8 mouse cellular contexts compared by ENCODE assay signal in the genomic region with DNA sequence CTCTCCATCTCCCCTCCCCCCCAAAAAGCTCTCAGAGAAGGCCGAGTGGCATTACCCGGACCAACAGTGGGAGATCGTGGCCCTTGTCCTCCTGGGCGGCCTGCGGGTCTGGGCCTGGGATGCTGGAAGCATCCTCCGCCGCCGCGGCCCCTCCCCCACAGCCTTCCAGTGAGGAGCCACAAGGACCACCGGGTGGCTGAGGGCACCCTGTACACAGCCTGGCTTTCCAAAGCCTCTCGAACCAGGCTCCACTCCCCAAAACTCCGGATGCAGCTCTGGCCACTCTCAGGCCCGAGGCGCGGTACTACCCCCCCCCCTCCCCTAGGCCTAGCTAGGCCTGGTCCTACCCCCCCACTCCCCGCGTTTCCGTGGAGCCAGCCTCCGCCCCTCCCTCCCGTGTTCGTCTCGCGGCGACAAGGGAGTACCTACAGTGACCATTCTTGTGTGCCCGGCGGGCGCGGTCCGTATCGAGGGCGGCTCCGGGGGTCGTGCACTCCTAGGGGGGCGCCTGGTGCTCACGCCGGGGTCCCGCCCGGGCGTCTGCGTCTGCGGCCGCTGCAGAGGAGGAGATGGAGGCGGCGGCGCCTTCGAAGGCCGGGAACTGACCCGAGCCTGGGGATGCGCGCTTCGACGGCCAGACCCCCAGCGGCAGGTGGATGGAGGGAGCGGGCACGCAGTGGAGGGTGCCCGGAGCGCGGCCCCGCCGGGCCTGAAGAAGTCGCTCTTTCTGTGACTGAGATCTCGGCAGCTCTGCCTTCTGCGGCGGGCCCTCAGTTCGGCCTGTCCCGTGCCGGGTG. TPM values are rescaled to one million over a fixed set of nuclear protein-coding genes. Genes with fewer than 3 reads are reported as not detected.
DNase-seq lines count a peak whose midpoint lies in the region; ATAC-seq lines count a peak whose summit lies in the region.

No protein-coding gene starts in this region.

- H3K4me1 ChIP-seq in heart, embryonic 13.5 days = peaks cover 32% of the 10 kb centered on the region
- peaks cover 49% of the 10 kb centered on the region for H3K4me1 ChIP-seq in neural tube, embryonic 12.5 days

- H3K27me3 ChIP-seq in heart, embryonic 13.5 days (replicated peaks) = peaks cover 85% of the 10 kb centered on the region
- H3K27me3 ChIP-seq in neural tube, embryonic 12.5 days (replicated peaks) = peaks cover 12% of the 10 kb centered on the region; the same call in 1 of the 2 replicates

- H3K27ac ChIP-seq in heart, embryonic 13.5 days (replicated peaks) = no peak overlapping the region
- peak overlapping the region; percentile 88 for H3K27ac ChIP-seq in neural tube, embryonic 12.5 days

- H3K4me2 ChIP-seq in heart, embryonic 13.5 days = peak overlapping the region; percentile 69
- H3K4me2 ChIP-seq in neural tube, embryonic 12.5 days (replicated peaks) = peak overlapping the region; percentile 62

- no peak for DNase-seq in heart, adult 9 months (ENCODE audit: low spot score in 2 of 2)
- peak; percentile 16 to 27 for DNase-seq in B cell, adult 2 months
- DNase-seq in cerebellum, postnatal 14 days = peak; percentile 75 to 81
- DNase-seq in induced T-regulatory cell, adult 2 months (ENCODE audit: low read depth) = peak; percentile 20
- DNase-seq in frontal cortex, postnatal 25 days (ENCODE audit: low spot score in 2 of 2) = no peak
- DNase-seq in spleen, postnatal 10 days (ENCODE audit: low spot score in 2 of 2) = no peak

- H3K9me3 ChIP-seq in heart, embryonic 13.5 days = no peaks in the 10 kb centered on the region
- H3K9me3 ChIP-seq in neural tube, embryonic 12.5 days = no peaks in the 10 kb centered on the region

- peak overlapping the region; percentile 57; the same call in 1 of the 2 replicates for H3K9ac ChIP-seq in heart, embryonic 13.5 days
- peak overlapping the region; percentile 95 for H3K9ac ChIP-seq in neural tube, embryonic 12.5 days

- no peak for ATAC-seq in heart, embryonic 13.5 days (ENCODE audit: extremely low read depth, insufficient number of reproducible peaks, low FRiP score, low TSS enrichment)
- ATAC-seq in neural tube, embryonic 12.5 days (ENCODE audit: low FRiP score, low read depth) = peak; percentile 45

- no peaks in the 10 kb centered on the region for H3K36me3 ChIP-seq in heart, embryonic 13.5 days
- H3K36me3 ChIP-seq in neural tube, embryonic 12.5 days = no peaks in the 10 kb centered on the region

- peak overlapping the region; percentile 50 for H3K4me3 ChIP-seq in heart, embryonic 13.5 days
- peak overlapping the region; percentile 92 for H3K4me3 ChIP-seq in neural tube, embryonic 12.5 days

- WGBS in heart, embryonic 13.5 days = 2% methylated on average over 60 of the region's 67 CpGs
- 1% methylated on average over 67 of the region's 67 CpGs for WGBS in neural tube, embryonic 12.5 days

RNA-seq across cellular contexts. Expression of gene Elavl3, which starts 0.5 kb away (rescaled TPM):
- 0.28 and 0.41 TPM in 2 replicates for polyA plus RNA-seq in heart, embryonic 13.5 days (2015; fragmentation: Nextera tagmentation; extraction: Ambion mirVana)
- 73.5 and 77.9 TPM in 2 replicates for polyA plus RNA-seq in neural tube, embryonic 12.5 days (2016; fragmentation: Nextera tagmentation; extraction: Ambion mirVana)

RNA-seq across cellular contexts. Expression of gene Gm49318, which starts 19.7 kb away (rescaled TPM):
- polyA plus RNA-seq in heart, embryonic 13.5 days (2015; fragmentation: Nextera tagmentation; extraction: Ambion mirVana) = not detected in 2 replicates
- not detected in 2 replicates for polyA plus RNA-seq in neural tube, embryonic 12.5 days (2016; fragmentation: Nextera tagmentation; extraction: Ambion mirVana)

RNA-seq across cellular contexts. Expression of gene Zfp653, which starts 19.8 kb away (rescaled TPM):
- 9.5 TPM in 2 replicates for polyA plus RNA-seq in heart, embryonic 13.5 days (2015; fragmentation: Nextera tagmentation; extraction: Ambion mirVana)
- 19.6 and 20.7 TPM in 2 replicates for polyA plus RNA-seq in neural tube, embryonic 12.5 days (2016; fragmentation: Nextera tagmentation; extraction: Ambion mirVana)

RNA-seq across cellular contexts. Expression of gene Ecsit, which starts 33.9 kb away (rescaled TPM):
- polyA plus RNA-seq in heart, embryonic 13.5 days (2015; fragmentation: Nextera tagmentation; extraction: Ambion mirVana) = 49.5 and 53.7 TPM in 2 replicates
- polyA plus RNA-seq in neural tube, embryonic 12.5 days (2016; fragmentation: Nextera tagmentation; extraction: Ambion mirVana) = 46.7 and 47.3 TPM in 2 replicates

RNA-seq across cellular contexts. Expression of gene Cnn1, which starts 47.7 kb away (rescaled TPM):
- polyA plus RNA-seq in heart, embryonic 13.5 days (2015; fragmentation: Nextera tagmentation; extraction: Ambion mirVana) = 250 and 292 TPM in 2 replicates
- 0.39 and 1.4 TPM in 2 replicates for polyA plus RNA-seq in neural tube, embryonic 12.5 days (2016; fragmentation: Nextera tagmentation; extraction: Ambion mirVana)

Comparison
In these comparisons a context has a peak if more than half of its experiments do, and no peak if none do; other contexts are left out.
1. DNase-seq: peak in B cell, adult 2 months (2 of 2), cerebellum, postnatal 14 days (2 of 2) and induced T-regulatory cell, adult 2 months (single experiment); none in heart, adult 9 months (0 of 2), frontal cortex, postnatal 25 days (0 of 2) and spleen, postnatal 10 days (0 of 2).
2. RNA of gene Elavl3, which starts 0.5 kb away (polyA plus RNA-seq): 73.5 to 77.9 TPM in neural tube, embryonic 12.5 days; 0.28 to 0.41 TPM in heart, embryonic 13.5 days; every median in the first group is over 10 times any median in the second.